Mouse (Mus musculus) kidney, adult 2 months (tissue): ENCODE data around the gene Trdmt1. TPM values are rescaled to one million over a fixed set of nuclear protein-coding genes. Genes with fewer than 3 reads are reported as not detected.
"Not testable (repeated sequence)": the region's sequence is repeated elsewhere in the genome, so short reads cannot be mapped to it uniquely, and the experiment has no call there.

Experiments used
- DNase-seq: peaks from one replicate; pipeline ENCODE4 v3.0.0; 2021
- H3K27ac ChIP-seq: fragments of 200-500 bp; 2 replicates; pipeline ENCODE4 v1.5.1; 2012; ENCODE audit warnings: low read depth, low read length, control low read depth, inconsistent platforms; ENCODE audit not compliant: insufficient read depth
- H3K27me3 ChIP-seq: fragments of 200-500 bp; replicated peaks from 2 replicates; pipeline ENCODE4 v1.6.1; 2012; ENCODE audit warnings: mild to moderate bottlenecking, moderate library complexity, low read length, inconsistent platforms; ENCODE audit not compliant: control insufficient read depth, insufficient read depth
- H3K36me3 ChIP-seq: fragments of 200-500 bp; 2 replicates; pipeline ENCODE4 v1.6.1; 2012; ENCODE audit warnings: mild to moderate bottlenecking, moderate library complexity, low read length, inconsistent platforms; ENCODE audit not compliant: control insufficient read depth, insufficient read depth
- H3K4me1 ChIP-seq: fragments of 200-500 bp; 2 replicates; pipeline ENCODE4 v1.6.1; 2011; ENCODE audit warnings: low read length; ENCODE audit not compliant: control insufficient read depth, insufficient read depth
- H3K4me3 ChIP-seq: fragments of 200-500 bp; 2 replicates; pipeline ENCODE4 v1.5.1; 2011; ENCODE audit warnings: mild to moderate bottlenecking, low read depth, low read length, control low read depth; ENCODE audit not compliant: insufficient read depth
- CTCF ChIP-seq: fragments of 200-500 bp; conservative IDR thresholded peaks from 2 replicates; pipeline ENCODE4 v1.5.1; 2011; ENCODE audit warnings: low read depth, mild to moderate bottlenecking, control low read depth, low read length, moderate library complexity, mixed read lengths; ENCODE audit not compliant: insufficient read depth, insufficient read length
- POLR2A ChIP-seq: fragments of 200-500 bp; IDR thresholded peaks from one replicate; pipeline ENCODE4 v1.6.1; 2011; ENCODE audit warnings: low read depth, low read length, control low read depth
- WGBS: fragments of 180-500 bp; shearing (Covaris S2); methylation state at CpG from one replicate; pipeline ENCODE4 v1.1.7; 2018; 5-methylcytosine and 5-hydroxymethylcytosine counted together
- polyA plus RNA-seq: library from polyadenylated mRNA; depleted of rRNA; stranded (reverse); fragments of >200 nt; gene quantifications from 2 replicates; pipeline ENCODE4 v1.2.3, GENCODE M21; 2012; rRNA removed

Gene Trdmt1
- 3.4 and 5.5 TPM in 2 replicates for polyA plus RNA-seq

DNA sequence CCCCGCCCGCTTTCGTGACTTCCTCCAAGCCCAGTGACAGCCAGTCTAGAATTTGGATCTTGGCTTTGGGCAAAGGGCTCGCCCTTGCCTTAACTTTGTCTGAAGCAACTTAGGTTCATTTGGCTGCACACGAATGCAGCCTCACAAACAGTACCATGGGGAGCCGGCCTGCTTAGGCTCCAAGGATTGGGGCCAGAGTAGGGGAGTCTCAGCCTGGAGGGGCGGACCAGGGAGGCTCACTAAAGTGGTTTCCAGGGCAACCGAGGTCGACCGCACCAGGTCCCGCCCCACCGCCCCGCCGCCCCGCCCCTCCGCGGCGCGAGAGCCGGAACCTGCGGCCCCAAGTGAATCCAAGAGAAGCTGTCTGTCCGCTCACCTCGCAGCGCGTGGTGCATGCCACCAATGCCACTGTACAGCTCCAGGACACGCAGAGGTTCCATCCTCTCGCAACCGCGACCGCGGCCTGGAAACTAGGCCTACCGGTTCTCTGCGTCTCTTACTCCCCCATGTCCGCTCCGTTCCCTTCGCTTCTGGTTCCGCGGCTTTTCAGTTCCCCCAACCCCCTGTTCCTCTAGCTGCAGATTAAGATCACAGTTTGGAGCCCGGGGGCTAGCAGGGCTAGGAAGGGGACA is at the start of gene Trdmt1:
Gene Trdmt1 (minus strand): TSS at position 476 of the 632 bp plus-strand sequence.
- peak; percentile 92 for DNase-seq
- WGBS = under 1% methylated on average over 39 of the region's 39 CpGs
- peak within 1 kb of the TSS; percentile 86 for H3K27ac ChIP-seq
- no peaks in the 10 kb centered on the region for H3K4me1 ChIP-seq
- no peak for TF ChIP-seq POLR2A
- no peak for TF ChIP-seq CTCF
- H3K36me3 ChIP-seq = no peaks in the 10 kb centered on the region
- H3K4me3 ChIP-seq = peak within 1 kb of the TSS; percentile 77
- no peaks in the 10 kb centered on the region for H3K27me3 ChIP-seq

DNA sequence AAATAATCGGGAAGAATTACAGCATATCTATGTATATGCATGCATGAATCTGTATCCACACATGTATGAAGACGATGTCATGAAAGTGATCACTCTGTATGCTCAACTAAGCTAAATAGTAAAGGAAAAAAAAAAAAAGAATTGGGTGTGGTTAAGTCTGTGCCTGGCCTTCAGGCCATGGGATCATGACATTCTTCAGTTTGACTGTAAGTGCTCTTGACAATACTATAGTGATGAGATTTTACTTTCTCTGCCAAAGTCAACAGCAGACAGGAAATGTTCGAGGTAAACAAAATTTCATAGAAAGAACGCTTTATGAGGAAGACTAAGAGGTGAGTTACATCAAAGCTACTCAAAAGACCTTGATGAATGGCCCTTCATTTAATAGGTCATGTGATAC is 48.9 kb upstream of the Trdmt1 start:
- Histone ChIP-seq H3K4me3 (no peak overlapping the region), H3K27me3 (no peaks in the 10 kb centered on the region), H3K36me3 (no peaks in the 10 kb centered on the region), H3K27ac (no peak overlapping the region), H3K4me1 (no peaks in the 10 kb centered on the region)
- DNase-seq = no peak
- TF ChIP-seq POLR2A (no peak), CTCF (no peak)
- 69% methylated on average over 4 of the region's 4 CpGs for WGBS

DNA sequence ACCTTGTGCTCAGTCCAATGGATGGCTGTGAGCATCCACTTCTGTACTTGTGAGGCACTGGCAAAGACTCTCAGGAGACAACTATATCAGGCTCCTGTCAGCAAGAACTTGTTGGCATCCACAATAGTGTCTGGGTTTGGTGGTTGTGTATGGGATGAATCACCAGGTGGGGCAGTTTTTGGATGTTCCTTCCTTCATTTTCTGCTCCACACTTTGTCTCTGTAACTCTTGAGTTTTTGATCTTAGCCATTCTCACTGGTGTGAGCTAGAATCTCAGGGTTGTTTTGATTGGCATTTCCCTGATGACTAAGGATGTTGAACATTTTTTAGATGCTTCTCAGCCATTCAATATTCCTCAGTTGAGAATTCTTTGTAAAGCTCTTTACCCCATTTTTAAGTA is 39.3 kb upstream of the Trdmt1 start:
- not testable (repeated sequence) for H3K4me3 ChIP-seq, DNase-seq

DNA sequence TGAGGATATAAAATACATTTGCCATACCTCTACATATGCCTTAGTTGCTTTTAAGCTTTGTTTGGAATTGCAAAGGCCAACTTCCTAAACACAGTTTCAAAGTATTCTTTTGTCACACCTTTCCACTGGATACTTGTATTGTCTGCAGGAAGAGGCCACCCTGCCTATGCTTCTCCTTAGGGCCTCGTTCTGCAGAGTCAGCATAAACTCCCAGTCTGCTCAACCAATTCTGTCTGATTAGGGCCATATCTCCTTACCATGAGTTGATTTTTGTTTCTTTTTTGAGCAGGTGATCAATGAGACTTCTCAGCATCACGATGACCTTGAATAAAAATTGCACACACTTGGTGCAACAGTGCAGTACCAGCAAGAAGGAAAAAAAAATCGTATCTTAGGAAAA is 37.7 kb upstream of the Trdmt1 start:
- 81% methylated on average over 3 of the region's 3 CpGs for WGBS
- no peaks in the 10 kb centered on the region; the same call in 1 of the 2 replicates for H3K36me3 ChIP-seq
- no peaks in the 10 kb centered on the region for H3K4me1 ChIP-seq
- TF ChIP-seq POLR2A = no peak
- TF ChIP-seq CTCF = no peak
- no peak overlapping the region for H3K4me3 ChIP-seq
- DNase-seq = no peak
- no peaks in the 10 kb centered on the region for H3K27me3 ChIP-seq
- H3K27ac ChIP-seq = no peak overlapping the region

More for the DNA sequence above, 39.3 kb upstream of the Trdmt1 start:
- not testable (repeated sequence) for H3K4me1 ChIP-seq, H3K36me3 ChIP-seq, H3K27me3 ChIP-seq, H3K27ac ChIP-seq

DNA sequence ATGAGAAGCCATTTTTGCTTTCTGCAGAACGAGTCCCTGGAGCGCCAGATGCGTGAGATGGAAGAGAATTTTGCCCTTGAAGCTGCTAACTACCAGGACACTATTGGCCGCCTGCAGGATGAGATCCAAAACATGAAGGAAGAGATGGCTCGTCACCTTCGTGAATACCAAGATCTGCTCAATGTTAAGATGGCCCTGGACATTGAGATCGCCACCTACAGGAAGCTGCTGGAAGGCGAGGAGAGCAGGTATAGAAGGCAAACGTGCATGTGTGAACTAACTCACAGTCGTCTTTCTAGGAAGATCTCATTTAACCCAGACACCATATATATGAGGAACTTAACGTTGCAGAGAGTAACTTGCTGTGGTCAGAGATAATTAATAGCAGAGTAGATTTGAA is 35.5 kb upstream of the Trdmt1 start:
- TF ChIP-seq CTCF (peak; percentile 39; the same call in 1 of the 2 replicates), POLR2A (no peak)
- H3K4me1 ChIP-seq = no peaks in the 10 kb centered on the region
- 73% methylated on average over 11 of the region's 11 CpGs for WGBS
- no peak overlapping the region for H3K4me3 ChIP-seq
- no peaks in the 10 kb centered on the region; the same call in 1 of the 2 replicates for H3K36me3 ChIP-seq
- H3K27ac ChIP-seq = no peak overlapping the region
- DNase-seq = peak; percentile 7
- no peaks in the 10 kb centered on the region for H3K27me3 ChIP-seq

GRCm38 (mm10) chr2:13579315-13579714 is 34.8 kb upstream of the Trdmt1 start:
- peak; percentile 10 for DNase-seq
- Histone ChIP-seq H3K4me3 (no peak overlapping the region), H3K4me1 (peaks cover 3% of the 10 kb centered on the region; the same call in 1 of the 2 replicates), H3K27ac (no peak overlapping the region), H3K27me3 (no peaks in the 10 kb centered on the region), H3K36me3 (no peaks in the 10 kb centered on the region; the same call in 1 of the 2 replicates)
- 58% methylated on average over 8 of the region's 8 CpGs for WGBS
- TF ChIP-seq POLR2A = no peak

DNA sequence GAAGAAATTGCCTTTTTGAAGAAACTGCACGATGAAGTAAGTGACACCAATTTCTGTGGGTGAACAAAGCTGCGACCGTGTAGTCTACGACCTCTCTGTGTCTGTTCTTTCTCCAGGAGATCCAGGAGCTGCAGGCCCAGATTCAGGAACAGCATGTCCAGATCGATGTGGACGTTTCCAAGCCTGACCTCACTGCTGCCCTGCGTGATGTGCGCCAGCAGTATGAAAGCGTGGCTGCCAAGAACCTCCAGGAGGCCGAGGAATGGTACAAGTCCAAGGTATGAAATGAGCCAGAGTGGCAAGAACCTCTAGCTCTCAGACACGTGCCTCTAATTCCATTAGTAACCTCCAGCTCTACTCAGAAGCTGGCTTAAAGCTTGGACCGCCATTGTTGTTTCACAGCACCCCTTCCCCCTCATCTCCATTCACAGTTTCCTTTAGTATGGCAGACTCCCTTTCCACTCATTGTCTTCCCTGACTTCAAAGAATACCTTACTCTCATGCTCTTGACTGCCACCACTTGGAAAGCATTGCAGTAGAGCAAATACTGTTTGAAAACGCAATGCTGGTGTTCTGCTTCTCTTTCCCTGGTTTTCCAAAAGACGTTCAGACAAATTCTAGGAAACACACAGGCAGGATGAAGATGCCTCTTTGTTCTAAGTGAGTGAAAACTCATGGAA is 34.1 kb upstream of the Trdmt1 start:
- H3K4me1 ChIP-seq = peaks cover 3% of the 10 kb centered on the region; the same call in 1 of the 2 replicates
- H3K27me3 ChIP-seq = no peaks in the 10 kb centered on the region
- peak; percentile 40 for DNase-seq
- no peak overlapping the region for H3K27ac ChIP-seq
- no peaks in the 10 kb centered on the region; the same call in 1 of the 2 replicates for H3K36me3 ChIP-seq
- TF ChIP-seq CTCF = no peak
- TF ChIP-seq POLR2A = no peak
- 72% methylated on average over 14 of the region's 14 CpGs for WGBS
- no peak overlapping the region for H3K4me3 ChIP-seq
